Mouse (Mus musculus) hematopoietic multipotent progenitor cell, adult 10-12 weeks (in vitro differentiated cells): Measurements from ENCODE around the gene Egfl7. TPM values are rescaled to one million over a fixed set of nuclear protein-coding genes. Genes with fewer than 3 reads are reported as not detected.

ENCODE experiments used
- polyA plus RNA-seq: library from polyadenylated mRNA; stranded (reverse); fragments of >175 nt; gene quantifications from 2 replicates; pipeline ENCODE4 v1.2.3, GENCODE M21; 2012; ENCODE audit warnings: low replicate concordance

Egfl7 gene
- polyA plus RNA-seq, result 2.6 and 9.0 TPM in 2 replicates

DNA sequence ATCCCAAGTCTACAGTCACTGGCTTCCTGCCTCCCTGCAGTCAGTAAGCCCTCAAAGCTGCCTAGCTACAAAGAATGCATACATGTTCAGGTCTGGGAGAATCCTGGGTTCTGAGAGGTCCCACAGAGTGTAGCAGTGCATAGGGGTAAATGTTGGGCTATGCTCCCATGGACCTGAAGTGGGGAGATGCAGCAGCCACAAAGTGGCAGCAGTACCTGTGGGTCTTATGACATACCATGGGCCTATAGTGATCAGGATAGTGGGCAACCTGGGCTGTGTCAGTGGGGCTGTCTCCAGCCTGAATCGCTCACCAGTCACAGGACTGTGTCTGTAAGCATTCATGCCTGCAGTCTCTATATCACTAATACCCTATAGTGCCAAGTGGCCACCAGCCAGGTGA lies at the start of gene Egfl7:
TSS of gene Egfl7 (plus strand) at position 301 of the 400 bp plus-strand sequence.

DNA sequence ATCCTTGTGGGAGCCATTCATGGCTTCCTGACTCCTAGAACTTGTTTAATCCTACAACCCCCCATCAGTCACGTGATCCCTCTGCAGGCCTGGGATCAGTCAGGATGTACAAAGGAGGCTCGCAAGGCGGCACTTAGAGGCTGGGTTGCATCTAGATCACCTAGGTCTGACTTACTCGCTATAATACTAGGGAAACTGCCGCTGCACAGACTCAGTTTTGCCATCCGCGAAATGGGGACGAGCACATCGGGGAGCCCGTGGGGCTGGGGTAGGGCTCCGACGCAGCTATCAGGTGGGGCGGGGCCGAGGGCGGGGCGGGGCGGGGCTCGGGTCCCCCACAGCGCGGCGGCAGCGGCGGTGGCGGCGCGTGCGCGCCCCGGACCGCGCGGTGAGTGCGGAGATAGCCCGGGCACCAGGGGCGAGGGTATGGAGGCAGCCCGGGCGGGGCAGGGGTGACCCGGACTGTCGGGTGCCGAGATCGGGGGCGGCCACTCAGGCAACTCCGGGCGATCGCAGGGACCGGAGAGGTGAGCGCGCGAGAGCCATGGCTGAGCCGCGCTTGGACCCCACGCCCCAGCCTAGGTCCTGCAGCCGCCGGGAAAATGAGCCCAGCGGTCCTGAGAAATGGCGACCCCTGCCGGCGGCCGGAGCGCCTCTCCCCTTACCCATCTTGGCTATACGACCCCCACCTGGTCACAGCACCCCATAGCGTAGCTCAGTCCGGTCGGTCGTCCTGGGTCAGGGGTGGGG lies 6.7 kb downstream of the Egfl7 start, which contains the start of gene Gm20532:
TSS of gene Gm20532 (plus strand) at position 346 of the 750 bp plus-strand sequence.

DNA sequence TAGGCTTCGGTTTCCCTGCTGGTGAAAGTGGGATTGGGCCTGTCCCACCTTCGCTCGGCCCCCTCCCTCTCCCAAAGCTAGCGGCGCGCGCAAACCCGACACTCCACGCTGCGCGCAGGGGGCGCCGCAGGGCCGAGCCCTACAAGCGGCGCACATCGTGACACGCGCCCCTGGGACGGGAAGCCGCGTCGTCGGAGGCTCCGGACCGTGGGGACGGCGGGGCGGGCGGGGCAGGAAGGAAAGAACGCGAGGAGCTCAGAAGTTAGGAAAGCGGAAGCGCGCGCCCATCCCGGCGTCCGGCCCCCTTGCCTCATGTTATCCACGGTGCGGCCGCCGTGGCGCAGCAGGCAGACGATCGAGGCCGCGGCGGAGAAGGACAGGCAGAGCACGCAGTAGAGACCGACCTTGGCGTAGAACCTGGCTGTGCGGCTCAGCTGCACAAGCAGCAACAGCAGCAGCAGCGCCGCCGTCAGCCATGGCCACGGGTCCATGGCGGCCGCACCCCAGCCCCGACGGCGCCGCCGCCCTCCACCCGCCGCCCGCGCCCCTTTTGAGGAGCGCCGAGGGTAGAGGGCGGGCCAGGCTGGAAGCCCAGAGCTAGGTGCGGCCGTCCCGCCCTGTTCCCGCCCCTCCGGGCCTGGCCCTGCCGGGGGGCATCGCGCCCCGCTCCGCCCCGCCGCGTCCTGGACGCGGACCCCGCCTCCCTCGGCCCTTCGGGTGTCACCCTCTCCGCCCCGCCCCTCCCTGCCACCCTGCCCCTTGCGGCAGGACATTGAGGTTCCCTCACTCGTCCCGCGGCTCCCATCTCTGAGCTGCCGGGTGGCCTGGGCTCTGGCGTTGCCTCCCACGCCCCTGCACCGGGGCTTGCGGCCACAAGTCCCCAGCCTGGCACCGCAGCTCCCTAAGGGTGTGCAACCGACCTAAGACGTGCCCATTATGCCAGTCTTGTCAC lies 24.2 kb downstream of the Egfl7 start, which contains the start of gene Agpat2:
TSS of gene Agpat2 (minus strand) at position 698 of the 952 bp plus-strand sequence.

DNA sequence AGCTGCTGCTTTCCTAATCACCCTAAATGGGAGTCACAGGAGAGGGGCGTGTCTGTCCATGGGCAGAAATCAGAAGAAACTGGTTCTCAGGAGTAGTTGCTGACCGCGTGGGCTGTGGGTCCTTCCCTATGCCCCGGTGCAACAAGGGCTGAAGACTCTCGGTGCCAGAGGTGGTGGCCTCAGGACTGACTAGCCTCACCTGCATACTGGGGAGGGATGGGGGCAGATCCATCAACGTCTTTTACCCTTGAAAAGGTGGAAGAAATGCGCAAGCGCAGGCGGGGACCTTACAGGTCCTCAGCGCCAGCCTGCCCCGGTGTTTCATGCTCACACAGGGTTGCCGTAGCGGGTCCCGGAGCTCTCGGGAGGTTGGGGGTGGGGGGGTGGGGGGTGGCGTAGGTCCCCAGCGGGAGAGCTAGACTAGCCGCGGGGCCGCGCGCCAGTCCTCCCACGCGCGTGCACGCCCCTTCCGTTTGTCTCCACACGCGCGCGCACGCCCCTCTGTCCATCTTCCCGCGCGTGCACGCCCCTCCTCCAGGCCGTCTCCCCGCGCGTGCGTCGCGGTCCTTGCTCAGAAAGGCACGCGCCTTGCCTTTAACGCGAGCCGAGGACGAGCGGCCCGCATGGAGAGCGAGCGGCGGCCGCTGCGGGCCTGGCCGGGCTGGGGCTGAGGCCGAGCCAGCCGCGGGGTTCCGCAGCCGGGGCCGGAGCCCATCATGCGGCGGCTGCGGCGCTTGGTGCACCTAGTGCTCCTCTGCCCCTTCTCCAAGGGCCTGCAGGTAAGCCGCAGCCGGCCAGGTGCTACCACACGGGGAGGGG lies 48.3 kb downstream of the Egfl7 start, which contains the start of gene Fam69b:
TSS of gene Fam69b (plus strand) at position 537 of the 819 bp plus-strand sequence.

Other genes starting within 250 kb of the Egfl7 start
- 14.9 and 19.2 TPM in 2 replicates for gene Dnlz, start 227.9 kb upstream of the Egfl7 start, polyA plus RNA-seq
- 22.5 and 86.0 TPM in 2 replicates for gene Card9, start 219.1 kb upstream of the Egfl7 start, polyA plus RNA-seq
- 44.9 and 49.0 TPM in 2 replicates for gene Snapc4, start 199.4 kb upstream of the Egfl7 start, polyA plus RNA-seq
- gene Entr1, start 190.7 kb upstream of the Egfl7 start, polyA plus RNA-seq, result 76.2 and 135 TPM in 2 replicates
- 193 and 219 TPM in 2 replicates for gene Pmpca, start 190.7 kb upstream of the Egfl7 start, polyA plus RNA-seq
- 20.0 and 21.3 TPM in 2 replicates for gene Inpp5e, start 170.8 kb upstream of the Egfl7 start, polyA plus RNA-seq
- gene Sec16a, start 134.8 kb upstream of the Egfl7 start, polyA plus RNA-seq, result 40.3 and 54.5 TPM in 2 replicates
- 58.7 and 58.9 TPM in 2 replicates for gene Notch1, start 63.4 kb upstream of the Egfl7 start, polyA plus RNA-seq
- 0.38 TPM in 1 of 2 replicates, not detected in the other for gene Gm20532, start 6.6 kb downstream of the Egfl7 start, polyA plus RNA-seq
- 30.6 and 53.9 TPM in 2 replicates for gene Agpat2, start 24.4 kb downstream of the Egfl7 start, polyA plus RNA-seq
- 1.1 and 2.0 TPM in 2 replicates for gene Fam69b, start 48.4 kb downstream of the Egfl7 start, polyA plus RNA-seq
- gene Lcn4, start 91.3 kb downstream of the Egfl7 start, polyA plus RNA-seq, result 0.49 TPM in 1 of 2 replicates, not detected in the other